Mouse (Mus musculus) liver, postnatal 0 days (tissue): ENCODE results near the gene Tyr.

Source experiments
- CTCF ChIP-seq: sonication (generic); IDR thresholded peaks from 2 replicates; pipeline ENCODE4 v1.5.1; 2016; ENCODE audit warnings: antibody characterized with exemption, low read depth
- EP300 ChIP-seq: IDR thresholded peaks from 2 replicates; pipeline ENCODE4 v1.6.1; 2016; ENCODE audit warnings: antibody characterized with exemption, low read depth, mild to moderate bottlenecking

GRCm38 (mm10) chr7:87397023-87397422 lies 96.3 kb downstream of the Tyr start:
- TF ChIP-seq CTCF (no peak), EP300 (no peak)
